Mouse (Mus musculus) megakaryocyte, embryonic 14.5 days (primary cell): Measurements from ENCODE around the gene Sclt1.

ENCODE experiments used
- FLI1 ChIP-seq: IDR thresholded peaks from 2 replicates; pipeline ENCODE4 v1.6.1; 2012; ENCODE audit warnings: low read length, inconsistent platforms, mixed read lengths
- GATA1 ChIP-seq: IDR thresholded peaks from 3 replicates; pipeline ENCODE4 v1.6.1; 2012; ENCODE audit warnings: mixed read lengths, low read length, inconsistent platforms, borderline replicate concordance

DNA sequence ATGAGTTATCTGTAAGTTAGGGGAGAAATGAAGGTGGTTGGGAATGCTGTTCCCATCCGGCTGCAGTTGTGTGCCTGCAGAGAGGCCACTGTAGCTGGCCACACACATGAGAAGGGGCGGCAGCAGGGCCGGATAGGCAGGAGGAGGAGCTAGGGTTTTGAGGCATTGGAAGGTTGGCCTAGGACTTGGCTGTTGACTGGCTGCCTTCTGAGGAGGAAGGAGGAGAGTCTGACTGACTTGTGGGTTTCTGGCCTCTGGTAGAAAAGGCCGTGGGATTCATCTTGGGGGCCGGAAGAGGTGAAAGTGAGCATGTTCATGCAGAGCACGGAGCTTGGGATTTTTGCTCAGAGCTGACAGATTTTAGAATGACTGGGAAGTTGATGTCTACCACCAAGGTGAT lies 154.7 kb downstream of the Sclt1 start:
- no peak for TF ChIP-seq FLI1
- no peak for TF ChIP-seq GATA1
